25 mouse cellular contexts compared by ENCODE assay signal in genomic region chr15:102339612-102340011, GRCm38 (mm10). TPM values are rescaled to one million over a fixed set of nuclear protein-coding genes. Genes with fewer than 3 reads are reported as not detected.
"Had no signal": no experiment of that assay in that cellular context is flagged by ENCODE, and none has a peak within 500 bp of the region (broad histone marks: within the 10 kb centered on the region; RNA-seq: fewer than 3 reads in every experiment).

No protein-coding gene starts in this region.

- H3K4me2 ChIP-seq: heart, embryonic 12.5 days; hindbrain, embryonic 13.5 days; hindbrain, embryonic 15.5 days; limb, embryonic 13.5 days; limb, embryonic 15.5 days had no signal

- H3K9me3 ChIP-seq: heart, embryonic 10.5 days; heart, embryonic 12.5 days; hindbrain, embryonic 13.5 days; hindbrain, embryonic 15.5 days; limb, embryonic 13.5 days; limb, embryonic 15.5 days had no signal

- ATAC-seq: hindbrain, postnatal 0 days had no signal

- H3K4me3 ChIP-seq: gastrocnemius, adult 2 months; heart, embryonic 10.5 days; heart, embryonic 12.5 days; hindbrain, embryonic 13.5 days; hindbrain, embryonic 15.5 days; limb, embryonic 13.5 days; limb, embryonic 15.5 days had no signal

- H3K27me3 ChIP-seq: heart, embryonic 12.5 days; hindbrain, embryonic 13.5 days; hindbrain, embryonic 15.5 days; limb, embryonic 13.5 days; limb, embryonic 15.5 days had no signal

- H3K27ac ChIP-seq: gastrocnemius, adult 2 months; heart, embryonic 10.5 days; hindbrain, embryonic 13.5 days; hindbrain, embryonic 15.5 days; hindbrain, postnatal 0 days; limb, embryonic 13.5 days; limb, embryonic 15.5 days had no signal

- DNase-seq: gastrocnemius, adult 2 months; gastrocnemius, postnatal 10 days; gastrocnemius, postnatal 25 days; heart, adult 18-20 months; heart, postnatal 10 days; heart, postnatal 36 days; kidney, adult 11 months; kidney, adult 2 months; kidney, postnatal 14 days; kidney, postnatal 36 days; layer of hippocampus, adult 9-11 months; layer of hippocampus, postnatal 36 days; left cerebral cortex, postnatal 4 days had no signal

- H3K4me1 ChIP-seq: heart, embryonic 10.5 days; heart, embryonic 12.5 days; hindbrain, embryonic 13.5 days; hindbrain, embryonic 15.5 days; limb, embryonic 13.5 days; limb, embryonic 15.5 days had no signal

- H3K9ac ChIP-seq: heart, embryonic 12.5 days; hindbrain, embryonic 13.5 days; hindbrain, embryonic 15.5 days; limb, embryonic 13.5 days; limb, embryonic 15.5 days had no signal

RNA-seq across cellular contexts. Expression of gene Sp7, which starts 27.4 kb away (rescaled TPM):
- total RNA-seq: gastrocnemius, adult 2 months; gastrocnemius, postnatal 25 days; granulocyte monocyte progenitor cell, adult 5-6 weeks; heart, adult 18-20 months; heart, adult 8-10 months; heart, postnatal 10 days; heart, postnatal 36 days; hematopoietic stem cell, adult 5-6 weeks; liver, adult 2 months had no signal
- polyA plus RNA-seq: large intestine, adult 2 months; liver, adult 2 months had no signal
